ENCODE assay signal across 8 mouse cellular contexts in genomic region chr6:36722769-36723549, GRCm38 (mm10).
DNase-seq lines count a peak whose midpoint lies in the region; ATAC-seq lines count a peak whose summit lies in the region.

No protein-coding gene starts in this region.

- H3K27ac ChIP-seq in embryonic facial prominence, embryonic 15.5 days (replicated peaks), result 0 out of 2 replicates have a peak overlapping the region, but pooled peaks have one; percentile 36
- H3K27ac ChIP-seq in midbrain, embryonic 13.5 days, result peak overlapping the region; percentile 79

- H3K9ac ChIP-seq in embryonic facial prominence, embryonic 15.5 days, result no peak overlapping the region
- H3K9ac ChIP-seq in midbrain, embryonic 13.5 days (replicated peaks), result no peak overlapping the region

- peak; percentile 86 for DNase-seq in brain, adult 2 months (ENCODE audit: low read depth, low spot score)
- DNase-seq in layer of hippocampus, adult 11-12 months (ENCODE audit: low spot score), result peak; percentile 67
- DNase-seq in adrenal gland, postnatal 36 days, result no peak
- DNase-seq in cerebellum, adult 11-12 months, result no peak
- no peak for DNase-seq in adrenal gland, adult (ENCODE audit: inconsistent age in 2 of 2, low spot score in 1 of 2)
- no peak for DNase-seq in thymus, postnatal 14 days

- no peaks in the 10 kb centered on the region for H3K9me3 ChIP-seq in embryonic facial prominence, embryonic 15.5 days (replicated peaks)
- no peaks in the 10 kb centered on the region for H3K9me3 ChIP-seq in midbrain, embryonic 13.5 days

- peaks cover 8% of the 10 kb centered on the region; the same call in 1 of the 2 replicates for H3K36me3 ChIP-seq in embryonic facial prominence, embryonic 15.5 days
- H3K36me3 ChIP-seq in midbrain, embryonic 13.5 days, result peaks cover 13% of the 10 kb centered on the region

- no peak overlapping the region for H3K4me2 ChIP-seq in embryonic facial prominence, embryonic 15.5 days (replicated peaks)
- no peak overlapping the region for H3K4me2 ChIP-seq in midbrain, embryonic 13.5 days (replicated peaks)

- no peak overlapping the region for H3K4me3 ChIP-seq in embryonic facial prominence, embryonic 15.5 days (replicated peaks)
- H3K4me3 ChIP-seq in midbrain, embryonic 13.5 days (replicated peaks), result no peak overlapping the region

- ATAC-seq in embryonic facial prominence, embryonic 15.5 days (ENCODE audit: insufficient number of reproducible peaks, low FRiP score, low TSS enrichment, low read depth), result peak; percentile 60; the same call in 1 of the 2 replicates
- peak; percentile 94 for ATAC-seq in midbrain, embryonic 13.5 days

- H3K27me3 ChIP-seq in embryonic facial prominence, embryonic 15.5 days, result no peaks in the 10 kb centered on the region
- H3K27me3 ChIP-seq in midbrain, embryonic 13.5 days, result no peaks in the 10 kb centered on the region

- H3K4me1 ChIP-seq in embryonic facial prominence, embryonic 15.5 days, result no peaks in the 10 kb centered on the region
- peaks cover 14% of the 10 kb centered on the region for H3K4me1 ChIP-seq in midbrain, embryonic 13.5 days (replicated peaks)

- 63% methylated on average over 5 of the region's 5 CpGs for WGBS in embryonic facial prominence, embryonic 15.5 days
- 46% methylated on average over 5 of the region's 5 CpGs for WGBS in midbrain, embryonic 13.5 days

Comparison
In these comparisons a context has a peak if more than half of its experiments do, and no peak if none do; other contexts are left out.
1. DNase-seq: peak in brain, adult 2 months (single experiment) and layer of hippocampus, adult 11-12 months (single experiment); none in adrenal gland, postnatal 36 days (0 of 2), cerebellum, adult 11-12 months (single experiment), adrenal gland, adult (0 of 2) and thymus, postnatal 14 days (single experiment).